Mouse (Mus musculus): ENCODE results near the gene Syn3.

- TF ChIP-seq FLI1 (IDR thresholded peaks at IDR 0.05; ENCODE audit: low read length) (no peak), GATA1 (IDR thresholded peaks at IDR 0.05; ENCODE audit: borderline replicate concordance, low read length) (no peak)
Observed at GRCm38 (mm10) chr10:86406952-86407351, 91.7 kb downstream of the Syn3 start.
